In the genomic region with DNA sequence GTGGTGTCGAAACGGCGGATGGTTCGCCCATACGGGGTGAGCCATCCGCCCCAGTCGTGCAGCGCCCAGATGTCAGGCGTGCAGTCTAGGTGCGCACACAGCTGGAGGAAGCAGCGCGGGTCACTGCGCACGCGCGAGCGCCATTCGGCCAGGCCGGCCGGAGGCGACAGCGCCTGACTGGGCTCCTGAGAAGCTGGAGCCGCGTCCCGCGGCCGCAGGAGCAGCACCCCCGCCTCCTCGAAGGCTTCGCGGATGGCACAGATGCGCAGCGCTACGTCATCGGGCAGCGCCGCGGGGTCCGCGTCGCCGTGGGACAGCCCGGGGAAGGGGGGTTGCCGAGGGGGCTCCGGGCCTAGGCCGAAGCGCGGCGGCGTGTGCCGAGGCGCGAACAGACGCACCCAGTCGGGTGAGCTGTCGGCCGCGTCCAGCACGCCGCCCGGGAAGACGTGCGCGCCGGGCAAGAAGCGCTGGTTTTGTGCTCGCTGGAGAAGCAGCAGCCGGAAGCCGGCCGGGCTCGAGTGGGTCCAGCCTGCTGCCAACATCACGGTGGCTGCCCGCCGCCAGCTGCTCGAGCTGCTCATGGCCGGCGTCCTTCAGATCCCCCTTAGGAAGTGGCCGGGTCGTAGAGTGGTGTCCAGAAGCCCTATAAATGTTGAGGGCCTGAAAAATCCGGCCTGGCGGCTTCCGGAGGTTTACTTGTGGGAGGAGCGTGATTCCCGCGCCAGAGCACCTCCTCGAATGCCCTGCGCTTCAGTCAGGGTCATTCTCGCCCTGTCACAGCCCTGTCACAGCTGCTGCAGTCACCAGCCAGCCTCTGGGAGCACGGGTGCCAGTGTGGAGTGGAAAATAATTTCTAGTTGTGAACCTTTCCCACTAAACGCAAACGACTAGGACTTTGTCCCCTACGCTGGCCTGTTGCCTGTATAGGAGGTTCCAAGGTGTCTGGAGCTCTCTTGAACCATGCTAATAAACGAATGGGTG, we compare ENCODE assay signal across 7 mouse cellular contexts. TPM values are rescaled to one million over a fixed set of nuclear protein-coding genes. Genes with fewer than 3 reads are reported as not detected.
A peak's percentile ranks its signal among the peaks of the same experiment; 100 is the strongest.
DNase-seq lines count a peak whose midpoint lies in the region; ATAC-seq lines count a peak whose summit lies in the region.

No protein-coding gene starts in this region.

- H3K9me3 ChIP-seq in intestine, embryonic 16.5 days (ENCODE audit: control insufficient read depth, low read length): no peaks in the 10 kb centered on the region
- no peaks in the 10 kb centered on the region for H3K9me3 ChIP-seq in midbrain, embryonic 11.5 days (ENCODE audit: control insufficient read depth, low read length)

- intact Hi-C loops in gastrocnemius, postnatal 36 days (cut with DNase I): no loop called here
- intact Hi-C loops in left cerebral cortex, postnatal 36 days (cut with DNase I): loop anchor here (2.0 to 10.0 kb wide), 2 partner anchors 31 to 221 kb away; a partner anchor contains a TSS

- under 1% methylated on average over 90 of the region's 93 CpGs for WGBS in intestine, embryonic 16.5 days
- WGBS in midbrain, embryonic 11.5 days: 1% methylated on average over 92 of the region's 93 CpGs

- peak overlapping the region; percentile 97 for H3K9ac ChIP-seq in intestine, embryonic 16.5 days (ENCODE audit: low read depth, low read length)
- H3K9ac ChIP-seq in midbrain, embryonic 11.5 days (ENCODE audit: low read length): peak overlapping the region; percentile 92

- H3K4me1 ChIP-seq in intestine, embryonic 16.5 days (ENCODE audit: control insufficient read depth, insufficient read depth, low read length): peaks cover 22% of the 10 kb centered on the region
- peaks cover 6% of the 10 kb centered on the region; the same call in 1 of the 2 replicates for H3K4me1 ChIP-seq in midbrain, embryonic 11.5 days (ENCODE audit: control insufficient read depth, insufficient read depth, low read length)

- peak overlapping the region; percentile 86 for H3K4me3 ChIP-seq in intestine, embryonic 16.5 days (ENCODE audit: low read length)
- peak overlapping the region; percentile 66 for H3K4me3 ChIP-seq in midbrain, embryonic 11.5 days (ENCODE audit: low read depth, low read length)

- H3K4me2 ChIP-seq in intestine, embryonic 16.5 days (ENCODE audit: low read depth, low read length): peak overlapping the region; percentile 89
- peak overlapping the region; percentile 94 for H3K4me2 ChIP-seq in midbrain, embryonic 11.5 days

- peak; percentile 86 for ATAC-seq in intestine, embryonic 16.5 days
- ATAC-seq in midbrain, embryonic 11.5 days (ENCODE audit: low FRiP score): peak; percentile 94

- no peaks in the 10 kb centered on the region for H3K27me3 ChIP-seq in intestine, embryonic 16.5 days (replicated peaks; ENCODE audit: control insufficient read depth, insufficient read depth, low read length)
- no peaks in the 10 kb centered on the region for H3K27me3 ChIP-seq in midbrain, embryonic 11.5 days (ENCODE audit: control insufficient read depth, insufficient read depth, low read length)

- DNase-seq in adrenal gland, adult 18-20 months (ENCODE audit: low spot score in 2 of 2): peak; percentile 83 to 89
- DNase-seq in embryo, embryonic 11 days: peak; percentile 97
- peak; percentile 80 to 82 for DNase-seq in gastrocnemius, postnatal 36 days
- peak; percentile 90 to 93 for DNase-seq in left cerebral cortex, postnatal 36 days (ENCODE audit: low spot score in 2 of 2)
- DNase-seq in midbrain, embryonic 11.5 days (ENCODE audit: low spot score, missing footprints): peak; percentile 99
- peak; percentile 87 for DNase-seq in skeletal muscle tissue, adult 2 months (ENCODE audit: low read depth, low spot score)

- H3K36me3 ChIP-seq in intestine, embryonic 16.5 days (ENCODE audit: control insufficient read depth, insufficient read depth, low read length): peaks cover 10% of the 10 kb centered on the region
- H3K36me3 ChIP-seq in midbrain, embryonic 11.5 days (ENCODE audit: control insufficient read depth, insufficient read depth, low read length): no peaks in the 10 kb centered on the region

- H3K27ac ChIP-seq in intestine, embryonic 16.5 days (ENCODE audit: low read length): peak overlapping the region; percentile 100
- peak overlapping the region; percentile 91 for H3K27ac ChIP-seq in midbrain, embryonic 11.5 days (ENCODE audit: low read depth, low read length)

RNA-seq across cellular contexts. Expression of a gene that starts 0.6 kb away (rescaled TPM):
- total RNA-seq in adrenal gland, adult 18-20 months (2021): 10 to 100 TPM; 51.1 to 53.2 TPM
- 10 to 100 TPM; 39.5 to 40.8 TPM for total RNA-seq in gastrocnemius, postnatal 36 days (2021)
- polyA plus RNA-seq in intestine, embryonic 16.5 days (2015; fragmentation: Nextera tagmentation; extraction: Ambion mirVana): 120 and 128 TPM in 2 replicates
- total RNA-seq in left cerebral cortex, postnatal 36 days (2021): 10 to 100 TPM; 58.8 to 77.6 TPM
- polyA plus RNA-seq in midbrain, embryonic 11.5 days (2014; fragmentation: Nextera tagmentation; extraction: Ambion mirVana): 43.2 and 46.1 TPM in 2 replicates

RNA-seq across cellular contexts. Expression of a gene that starts 18.0 kb away (rescaled TPM):
- total RNA-seq in adrenal gland, adult 18-20 months (2021): under 1 TPM; 0.07 to 0.10 TPM
- not detected for total RNA-seq in gastrocnemius, postnatal 36 days (2021)
- polyA plus RNA-seq in intestine, embryonic 16.5 days (2015; fragmentation: Nextera tagmentation; extraction: Ambion mirVana): 0.98 and 1.6 TPM in 2 replicates
- under 1 TPM; 0.29 to 0.94 TPM for total RNA-seq in left cerebral cortex, postnatal 36 days (2021)
- 0.11 TPM in 2 replicates for polyA plus RNA-seq in midbrain, embryonic 11.5 days (2014; fragmentation: Nextera tagmentation; extraction: Ambion mirVana)

RNA-seq across cellular contexts. Expression of a gene that starts 29.9 kb away (rescaled TPM):
- under 1 TPM; 0.29 to 0.30 TPM for total RNA-seq in adrenal gland, adult 18-20 months (2021)
- under 1 TPM in 1 of 2 experiments, not detected in 1; 0.05 TPM for total RNA-seq in gastrocnemius, postnatal 36 days (2021)
- 0.04 and 0.09 TPM in 2 replicates for polyA plus RNA-seq in intestine, embryonic 16.5 days (2015; fragmentation: Nextera tagmentation; extraction: Ambion mirVana)
- total RNA-seq in left cerebral cortex, postnatal 36 days (2021): under 1 TPM; 0.57 TPM
- polyA plus RNA-seq in midbrain, embryonic 11.5 days (2014; fragmentation: Nextera tagmentation; extraction: Ambion mirVana): 0.11 and 0.45 TPM in 2 replicates

RNA-seq across cellular contexts. Expression of a gene that starts 30.5 kb away (rescaled TPM):
- 10 to 100 TPM; 28.7 to 30.2 TPM for total RNA-seq in adrenal gland, adult 18-20 months (2021)
- total RNA-seq in gastrocnemius, postnatal 36 days (2021): 10 to 100 TPM in 1 of 2 experiments, 1 to 10 TPM in 1; 7.4 to 10.6 TPM
- polyA plus RNA-seq in intestine, embryonic 16.5 days (2015; fragmentation: Nextera tagmentation; extraction: Ambion mirVana): 32.4 and 34.9 TPM in 2 replicates
- total RNA-seq in left cerebral cortex, postnatal 36 days (2021): 10 to 100 TPM; 40.6 to 43.9 TPM
- polyA plus RNA-seq in midbrain, embryonic 11.5 days (2014; fragmentation: Nextera tagmentation; extraction: Ambion mirVana): 27.0 and 31.0 TPM in 2 replicates

Comparison
In these comparisons a context has a peak if more than half of its experiments do, and no peak if none do; other contexts are left out.
1. Peak in every context shown above with its lines: DNase-seq, ATAC-seq, H3K4me3 ChIP-seq and H3K27ac ChIP-seq.